Mouse (Mus musculus) forebrain, embryonic 10.5 days (tissue): Measurements from ENCODE around the gene Cggbp1. TPM values are rescaled to one million over a fixed set of nuclear protein-coding genes. Genes with fewer than 3 reads are reported as not detected.

Experiments
- DNase-seq: peaks from one replicate; pipeline ENCODE4 v3.0.0-alpha.2; 2017; ENCODE audit warnings: low spot score; ENCODE audit errors: extremely low spot score
- H3K27ac ChIP-seq: fragments of 300-500 bp; sonication (generic); 2 replicates; pipeline ENCODE4 v1.5.1; 2016; ENCODE audit warnings: mild to moderate bottlenecking
- H3K27me3 ChIP-seq: fragments of 300-500 bp; sonication (generic); 2 replicates; pipeline ENCODE4 v1.6.1; 2016; ENCODE audit warnings: mild to moderate bottlenecking; ENCODE audit not compliant: poor library complexity, severe bottlenecking
- H3K36me3 ChIP-seq: fragments of 300-500 bp; sonication (generic); replicated peaks from 2 replicates; pipeline ENCODE4 v1.6.1; 2016; ENCODE audit warnings: mild to moderate bottlenecking, moderate library complexity
- H3K4me1 ChIP-seq: fragments of 300-500 bp; sonication (generic); 2 replicates; pipeline ENCODE4 v1.6.1; 2016
- H3K4me3 ChIP-seq: fragments of 300-500 bp; sonication (generic); 2 replicates; pipeline ENCODE4 v1.5.1; 2016; ENCODE audit warnings: mild to moderate bottlenecking, moderate library complexity
- H3K9me3 ChIP-seq: fragments of 300-500 bp; sonication (generic); 2 replicates; pipeline ENCODE4 v1.6.1; 2016; ENCODE audit warnings: mild to moderate bottlenecking, moderate library complexity
- WGBS: fragments of 180-500 bp; shearing (Covaris S2); methylation state at CpG from one replicate; pipeline ENCODE4 v1.1.7; 2016; 5-methylcytosine and 5-hydroxymethylcytosine counted together
- polyA plus RNA-seq: library from polyadenylated mRNA; unstranded; fragments of >200 nt; fragmentation: Nextera tagmentation; extraction: Ambion mirVana; gene quantifications from 2 replicates; pipeline ENCODE4 v1.2.1, GENCODE M21; 2016

Cggbp1 gene
- polyA plus RNA-seq = 82.3 and 86.7 TPM in 2 replicates

DNA sequence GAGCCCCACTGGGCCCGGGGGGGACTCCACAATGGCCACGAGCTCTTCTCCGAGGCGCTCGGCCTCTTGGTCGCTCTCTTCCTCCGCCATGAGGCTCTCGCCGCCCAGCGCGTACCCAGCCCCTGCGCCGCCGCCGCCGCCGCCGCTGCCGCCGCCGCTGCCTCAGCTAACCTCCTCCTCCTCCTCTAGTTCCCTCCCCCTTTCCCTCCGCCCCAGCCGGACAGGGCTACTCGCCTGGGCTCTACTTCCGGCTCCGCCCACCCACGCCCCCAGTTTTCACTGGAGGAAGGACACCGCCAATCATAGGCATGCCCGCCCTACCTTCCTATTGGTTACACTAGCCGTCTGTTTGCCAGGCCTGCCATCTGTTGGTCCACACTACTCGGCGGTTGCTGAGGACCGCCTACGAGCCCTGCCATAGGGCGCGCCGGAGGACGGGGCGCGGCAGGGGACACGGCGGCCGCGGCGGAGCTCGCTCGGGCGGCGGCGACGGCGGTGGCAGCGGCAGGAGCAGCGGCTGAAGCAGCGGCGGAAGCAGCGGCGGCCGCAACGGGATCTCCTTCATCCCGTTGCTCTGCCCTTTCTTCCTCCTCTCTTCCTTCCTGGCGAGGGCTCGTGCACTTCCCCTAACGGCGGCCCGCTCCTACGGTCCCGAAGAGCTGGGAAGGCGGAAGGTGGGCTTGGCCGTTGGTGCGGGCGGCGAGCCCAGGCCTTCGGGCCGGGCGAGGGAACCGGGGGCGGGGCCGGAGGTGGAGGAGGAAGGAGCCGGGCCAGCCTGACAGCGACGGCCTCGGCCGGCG, at the start of gene Cggbp1, which contains the start of gene Zfp654:
Cggbp1 (plus strand) TSS at position 434 of the 800 bp plus-strand sequence.
Zfp654 (minus strand) TSS at position 90 of the 800 bp plus-strand sequence.
- WGBS = under 1% methylated on average over 84 of the region's 85 CpGs
- Histone ChIP-seq H3K4me1 (peaks cover 32% of the 10 kb centered on the region), H3K27ac (peak within 1 kb of the TSS; percentile 97), H3K4me3 (peak within 1 kb of the TSS; percentile 94), H3K9me3 (no peaks in the 10 kb centered on the region), H3K36me3 (peaks cover 31% of the 10 kb centered on the region), H3K27me3 (no peaks in the 10 kb centered on the region)
- DNase-seq = peak; percentile 100

GRCm38 (mm10) chr16:64803041-64803440, 48.8 kb upstream of the Cggbp1 start:
- Histone ChIP-seq H3K27me3 (no peaks in the 10 kb centered on the region), H3K27ac (no peak overlapping the region)
- DNase-seq = no peak

GRCm38 (mm10) chr16:64817094-64817765, 34.6 kb upstream of the Cggbp1 start:
- H3K27me3 ChIP-seq = no peaks in the 10 kb centered on the region
- no peaks in the 10 kb centered on the region for H3K9me3 ChIP-seq
- no peaks in the 10 kb centered on the region for H3K4me1 ChIP-seq
- no peak overlapping the region for H3K27ac ChIP-seq
- H3K4me3 ChIP-seq = no peak overlapping the region
- WGBS = 93% methylated on average over 3 of the region's 3 CpGs
- peaks cover 14% of the 10 kb centered on the region for H3K36me3 ChIP-seq
- no peak for DNase-seq

More at GRCm38 (mm10) chr16:64803041-64803440, 48.8 kb upstream of the Cggbp1 start:
- Histone ChIP-seq H3K4me3 (no peak overlapping the region), H3K4me1 (no peaks in the 10 kb centered on the region), H3K9me3 (peaks cover 4% of the 10 kb centered on the region; the same call in 1 of the 2 replicates), H3K36me3 (peaks cover 20% of the 10 kb centered on the region)
- 92% methylated on average over 3 of the region's 3 CpGs for WGBS

DNA sequence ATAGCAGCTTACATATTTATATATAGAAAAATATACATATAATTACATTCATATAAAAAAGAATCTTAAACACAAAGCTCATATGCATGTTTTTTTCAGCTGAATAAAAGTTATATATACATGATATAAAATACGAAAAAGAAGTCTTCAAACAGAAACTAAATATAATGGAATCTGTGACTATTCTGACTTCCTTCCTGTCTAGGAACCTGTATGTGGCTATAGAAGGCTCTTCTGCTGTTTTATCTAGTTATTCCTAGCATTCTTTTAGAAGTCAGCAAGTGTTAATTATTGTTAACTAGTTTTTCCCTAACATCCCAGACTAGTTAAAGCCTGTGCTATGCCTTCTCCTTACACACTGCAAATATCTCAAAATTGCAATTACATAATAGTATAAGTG, 27.9 kb upstream of the Cggbp1 start:
- Histone ChIP-seq H3K27ac (no peak overlapping the region), H3K9me3 (no peaks in the 10 kb centered on the region), H3K4me1 (no peaks in the 10 kb centered on the region), H3K27me3 (no peaks in the 10 kb centered on the region), H3K36me3 (peaks cover 8% of the 10 kb centered on the region), H3K4me3 (no peak overlapping the region)
- no peak for DNase-seq
- 87% methylated on average over 1 of the region's 1 CpGs for WGBS

GRCm38 (mm10) chr16:64824474-64824873, 27.3 kb upstream of the Cggbp1 start:
- Histone ChIP-seq H3K4me3 (no peak overlapping the region), H3K4me1 (no peaks in the 10 kb centered on the region), H3K27ac (no peak overlapping the region), H3K27me3 (no peaks in the 10 kb centered on the region), H3K36me3 (peaks cover 12% of the 10 kb centered on the region), H3K9me3 (no peaks in the 10 kb centered on the region)
- no peak for DNase-seq
- 89% methylated on average over 1 of the region's 1 CpGs for WGBS

- WGBS = 96% methylated on average over 15 of the region's 15 CpGs
- H3K4me1 ChIP-seq = no peaks in the 10 kb centered on the region
- peaks cover 19% of the 10 kb centered on the region for H3K36me3 ChIP-seq
- no peak overlapping the region for H3K27ac ChIP-seq
- no peaks in the 10 kb centered on the region for H3K9me3 ChIP-seq
- H3K27me3 ChIP-seq = no peaks in the 10 kb centered on the region
- H3K4me3 ChIP-seq = no peak overlapping the region
- no peak for DNase-seq
Measured at GRCm38 (mm10) chr16:64830291-64830690, 21.5 kb upstream of the Cggbp1 start.

- no peaks in the 10 kb centered on the region for H3K36me3 ChIP-seq
- H3K4me1 ChIP-seq = no peaks in the 10 kb centered on the region
- no peaks in the 10 kb centered on the region for H3K27me3 ChIP-seq
- WGBS = 84% methylated on average over 1 of the region's 1 CpGs
- no peaks in the 10 kb centered on the region for H3K9me3 ChIP-seq
- no peak overlapping the region for H3K4me3 ChIP-seq
- no peak overlapping the region for H3K27ac ChIP-seq
- DNase-seq = no peak
Measured at GRCm38 (mm10) chr16:64835996-64836545, 15.7 kb upstream of the Cggbp1 start.

DNA sequence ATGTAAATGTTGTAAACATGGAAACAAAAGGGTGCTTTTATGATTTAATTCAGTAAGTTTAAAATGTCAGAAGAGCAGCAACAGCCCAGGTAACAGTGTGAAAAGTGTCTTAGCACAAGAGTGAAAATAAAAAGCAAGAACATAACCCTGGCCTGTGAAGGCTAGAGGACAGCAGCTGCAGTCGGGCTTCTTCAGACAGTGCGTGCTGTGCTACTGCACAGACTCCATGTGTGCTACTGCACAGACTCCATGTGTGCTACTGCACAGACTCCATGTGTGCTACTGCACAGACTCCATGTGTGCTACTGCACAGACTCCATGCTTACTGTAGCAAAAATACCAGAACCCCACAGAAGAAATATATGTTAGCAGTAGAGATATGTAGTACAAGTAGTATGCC, 15.1 kb upstream of the Cggbp1 start:
- Histone ChIP-seq H3K36me3 (no peaks in the 10 kb centered on the region), H3K27me3 (no peaks in the 10 kb centered on the region), H3K9me3 (no peaks in the 10 kb centered on the region), H3K27ac (no peak overlapping the region), H3K4me1 (no peaks in the 10 kb centered on the region), H3K4me3 (no peak overlapping the region)
- DNase-seq = no peak
- 98% methylated on average over 2 of the region's 2 CpGs for WGBS

DNA sequence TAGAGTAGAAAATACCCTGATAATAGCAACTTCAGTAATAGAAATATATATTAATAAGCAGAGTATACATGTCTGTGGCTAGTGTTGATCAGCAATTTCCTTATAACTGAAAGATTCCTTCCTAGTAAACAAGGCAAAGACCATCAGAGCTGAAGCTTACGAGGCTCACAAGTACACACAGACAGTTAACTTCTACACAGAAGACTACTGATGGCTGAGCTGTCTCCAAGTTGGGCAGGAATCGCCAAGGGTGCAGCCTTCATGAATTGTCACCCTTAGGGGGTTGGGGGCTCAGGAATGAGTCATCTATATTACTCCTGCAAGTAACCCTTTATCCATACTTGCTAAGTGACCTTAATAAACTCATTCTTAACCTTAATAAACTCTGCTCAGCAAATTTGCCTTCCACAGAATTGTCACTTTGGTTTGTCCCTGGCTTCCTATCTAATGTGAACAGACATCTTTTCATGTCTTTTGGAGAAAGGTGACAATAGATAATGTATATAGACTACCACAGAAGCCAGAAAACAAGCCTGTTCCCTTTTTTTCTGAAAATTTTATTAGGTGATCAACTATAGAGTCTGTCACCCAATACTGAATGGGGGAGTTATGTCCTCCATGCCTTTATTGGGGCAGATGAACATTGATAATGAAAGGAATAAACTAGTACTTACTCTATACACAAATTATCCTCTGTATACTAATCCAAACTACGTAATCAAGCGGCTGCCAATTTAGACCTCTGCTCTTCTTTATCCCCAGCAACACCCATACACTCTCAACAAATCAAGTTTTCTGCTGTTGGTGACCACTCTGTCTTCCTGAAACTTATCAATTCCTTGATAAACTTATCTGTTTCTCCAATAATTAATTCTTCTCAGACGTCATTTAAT, 10.1 kb upstream of the Cggbp1 start:
- Histone ChIP-seq H3K9me3 (no peaks in the 10 kb centered on the region), H3K4me3 (no peak overlapping the region), H3K27me3 (no peaks in the 10 kb centered on the region), H3K27ac (no peak overlapping the region), H3K36me3 (peaks cover 4% of the 10 kb centered on the region; the same call in 1 of the 2 replicates), H3K4me1 (no peaks in the 10 kb centered on the region)
- WGBS = 93% methylated on average over 5 of the region's 5 CpGs
- DNase-seq = no peak

- Histone ChIP-seq H3K4me1 (no peaks in the 10 kb centered on the region), H3K4me3 (no peak overlapping the region), H3K9me3 (no peaks in the 10 kb centered on the region), H3K27me3 (no peaks in the 10 kb centered on the region), H3K36me3 (peaks cover 4% of the 10 kb centered on the region; the same call in 1 of the 2 replicates), H3K27ac (no peak overlapping the region)
- DNase-seq = no peak
- 95% methylated on average over 3 of the region's 3 CpGs for WGBS
Measured at GRCm38 (mm10) chr16:64842374-64842729, 9.4 kb upstream of the Cggbp1 start.

DNA sequence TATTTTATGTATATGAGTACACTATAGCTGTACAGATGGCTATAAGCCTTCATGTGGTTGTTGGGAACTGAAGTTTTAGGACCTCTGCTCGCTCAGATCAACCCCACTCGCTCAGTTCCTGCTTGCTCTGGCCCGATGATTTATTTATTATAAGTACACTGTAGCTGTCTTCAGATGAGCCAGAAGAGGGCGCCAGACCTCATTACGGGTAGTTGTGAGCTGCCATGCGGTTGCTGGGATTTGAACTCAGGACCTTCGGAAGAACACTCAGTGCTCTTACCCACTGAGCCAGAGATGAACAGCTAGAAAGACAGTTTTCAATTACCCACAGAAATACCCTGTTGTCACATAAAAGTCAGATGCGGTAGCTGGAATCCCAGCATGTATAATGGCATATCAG, 5.8 kb upstream of the Cggbp1 start:
- Histone ChIP-seq H3K36me3 (peaks cover 4% of the 10 kb centered on the region; the same call in 1 of the 2 replicates), H3K4me3 (no peak overlapping the region), H3K4me1 (peaks cover 15% of the 10 kb centered on the region), H3K27me3 (no peaks in the 10 kb centered on the region), H3K9me3 (no peaks in the 10 kb centered on the region), H3K27ac (no peak overlapping the region)
- WGBS = 87% methylated on average over 8 of the region's 8 CpGs
- DNase-seq = no peak
